Mouse (Mus musculus) thymus, postnatal 0 days (tissue): ENCODE data around the gene Depp1. TPM values are rescaled to one million over a fixed set of nuclear protein-coding genes. Genes with fewer than 3 reads are reported as not detected.
A peak's percentile ranks its signal among the peaks of the same experiment; 100 is the strongest.
"Not testable (repeated sequence)": the region's sequence is repeated elsewhere in the genome, so short reads cannot be mapped to it uniquely, and the experiment has no call there.

Experiments used
- DNase-seq: peaks from one replicate; pipeline ENCODE4 v3.0.0-alpha.2; 2015; ENCODE audit warnings: low spot score
- polyA plus RNA-seq: library from polyadenylated mRNA; unstranded; fragments of >200 nt; fragmentation: Nextera tagmentation; extraction: Ambion mirVana; gene quantifications from 2 replicates; pipeline ENCODE4 v1.2.1, GENCODE M21; 2015

Gene Depp1
- 10.3 and 10.5 TPM in 2 replicates for polyA plus RNA-seq

- DNase-seq, result no peak
Observed at GRCm38 (mm10) chr6:116650406-116650805, at the start of gene Depp1. Gene Depp1, plus strand, starts transcription at chr6:116650609.

GRCm38 (mm10) chr6:116600969-116601368, 49.4 kb upstream of the Depp1 start:
- DNase-seq, result not testable (repeated sequence)

- no peak for DNase-seq
Observed at GRCm38 (mm10) chr6:116607230-116607629, 43.2 kb upstream of the Depp1 start.

- DNase-seq, result no peak
Observed at GRCm38 (mm10) chr6:116615719-116616118, 34.7 kb upstream of the Depp1 start.

- no peak for DNase-seq
Observed at GRCm38 (mm10) chr6:116618073-116618472, 32.3 kb upstream of the Depp1 start.

DNA sequence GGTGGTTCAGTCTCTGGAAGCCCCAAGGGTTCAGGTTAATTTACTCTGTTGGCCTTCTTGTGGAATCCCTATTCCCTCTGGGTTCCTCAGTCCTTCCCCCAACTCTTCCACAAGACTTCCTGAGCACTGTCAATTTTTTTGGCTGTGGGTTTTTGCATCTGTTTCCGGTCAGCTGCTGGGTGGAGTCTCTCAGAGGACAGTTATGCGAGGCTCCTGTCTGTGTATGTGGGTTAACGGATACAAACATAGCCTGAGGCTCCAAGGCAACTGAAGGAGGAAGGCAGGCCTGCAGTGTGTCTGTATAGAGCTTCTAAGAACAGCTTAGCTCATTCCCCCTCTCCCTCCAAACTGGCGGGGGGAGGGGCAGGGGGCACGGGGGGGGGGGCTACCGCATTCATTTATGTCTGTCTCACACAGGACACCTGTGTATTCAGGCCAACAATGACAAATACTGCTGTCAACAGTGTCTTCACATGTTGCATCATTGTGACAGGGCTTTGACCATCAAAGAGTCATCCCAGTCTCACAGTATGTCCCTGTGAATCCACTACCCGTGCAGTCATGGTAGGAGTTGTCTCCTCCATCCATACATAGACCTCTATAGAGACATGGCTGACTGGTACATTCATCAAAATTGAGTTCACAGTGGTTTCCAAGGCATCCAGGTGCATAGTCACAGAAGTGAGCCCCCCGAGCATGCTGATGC, 28.9 kb upstream of the Depp1 start:
- DNase-seq, result peak; percentile 9

DNA sequence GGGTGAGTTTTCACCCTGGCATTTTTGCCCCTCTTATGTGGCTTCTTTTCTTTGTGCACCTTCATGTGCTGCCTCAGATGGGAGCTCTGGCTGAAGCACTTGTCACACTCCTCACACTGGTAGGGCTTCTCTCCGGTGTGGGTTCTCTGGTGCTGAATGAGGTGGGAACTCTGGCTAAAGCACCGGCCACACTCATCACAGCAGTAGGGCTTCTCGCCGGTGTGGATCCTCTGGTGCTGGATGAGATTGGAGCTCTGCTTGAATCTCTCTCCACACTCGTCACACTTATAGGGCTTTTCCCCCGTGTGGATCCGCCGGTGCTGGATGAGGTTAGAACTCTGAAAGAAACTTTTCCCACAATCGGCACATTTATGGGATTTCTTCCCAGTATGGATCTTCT, 24.0 kb upstream of the Depp1 start:
- DNase-seq, result not testable (repeated sequence)

DNA sequence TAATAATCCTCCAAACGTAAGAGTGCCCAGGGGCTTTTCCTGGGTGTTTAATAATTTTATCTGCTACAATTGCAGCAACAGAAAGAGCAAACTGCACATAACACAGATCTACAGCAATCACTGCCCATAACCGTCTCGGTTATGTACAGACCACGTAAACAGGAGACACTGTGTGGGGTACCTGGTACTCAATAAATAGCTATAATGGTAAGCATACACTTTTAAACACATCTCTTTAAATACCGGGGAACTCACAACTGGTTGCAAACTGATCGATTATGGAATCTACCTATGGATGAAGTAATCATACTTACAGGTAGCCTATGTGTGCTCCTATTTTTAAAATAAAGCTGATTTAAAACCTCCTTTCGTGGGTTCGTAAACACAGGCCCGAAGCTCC, 22.3 kb upstream of the Depp1 start:
- DNase-seq, result no peak

GRCm38 (mm10) chr6:116628539-116629171, 21.8 kb upstream of the Depp1 start, which contains the start of gene Zfp422:
Gene Zfp422, minus strand, starts transcription at chr6:116628999.
- peak; percentile 89 for DNase-seq

GRCm38 (mm10) chr6:116629766-116630165, 20.6 kb upstream of the Depp1 start:
- DNase-seq, result no peak

DNA sequence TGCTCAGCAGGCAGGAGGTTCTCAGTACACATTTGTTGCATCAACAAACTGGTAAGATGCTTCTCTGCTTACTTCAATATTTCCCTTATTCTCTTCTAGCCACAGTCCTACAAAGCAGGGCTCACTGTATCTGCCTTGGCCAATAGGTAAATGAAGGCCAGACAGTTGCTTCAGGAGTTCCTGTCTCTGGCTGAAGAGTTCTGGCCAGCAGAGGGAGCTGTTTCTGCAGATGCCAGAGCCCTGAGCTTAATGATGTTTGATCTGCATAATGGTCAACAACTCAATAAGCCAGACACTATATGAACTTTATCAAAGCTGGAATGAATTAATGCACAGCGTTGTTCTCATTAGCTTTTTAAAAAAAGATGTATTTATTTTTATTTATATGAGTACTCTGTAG, 18.3 kb upstream of the Depp1 start:
- DNase-seq, result peak; percentile 65

DNA sequence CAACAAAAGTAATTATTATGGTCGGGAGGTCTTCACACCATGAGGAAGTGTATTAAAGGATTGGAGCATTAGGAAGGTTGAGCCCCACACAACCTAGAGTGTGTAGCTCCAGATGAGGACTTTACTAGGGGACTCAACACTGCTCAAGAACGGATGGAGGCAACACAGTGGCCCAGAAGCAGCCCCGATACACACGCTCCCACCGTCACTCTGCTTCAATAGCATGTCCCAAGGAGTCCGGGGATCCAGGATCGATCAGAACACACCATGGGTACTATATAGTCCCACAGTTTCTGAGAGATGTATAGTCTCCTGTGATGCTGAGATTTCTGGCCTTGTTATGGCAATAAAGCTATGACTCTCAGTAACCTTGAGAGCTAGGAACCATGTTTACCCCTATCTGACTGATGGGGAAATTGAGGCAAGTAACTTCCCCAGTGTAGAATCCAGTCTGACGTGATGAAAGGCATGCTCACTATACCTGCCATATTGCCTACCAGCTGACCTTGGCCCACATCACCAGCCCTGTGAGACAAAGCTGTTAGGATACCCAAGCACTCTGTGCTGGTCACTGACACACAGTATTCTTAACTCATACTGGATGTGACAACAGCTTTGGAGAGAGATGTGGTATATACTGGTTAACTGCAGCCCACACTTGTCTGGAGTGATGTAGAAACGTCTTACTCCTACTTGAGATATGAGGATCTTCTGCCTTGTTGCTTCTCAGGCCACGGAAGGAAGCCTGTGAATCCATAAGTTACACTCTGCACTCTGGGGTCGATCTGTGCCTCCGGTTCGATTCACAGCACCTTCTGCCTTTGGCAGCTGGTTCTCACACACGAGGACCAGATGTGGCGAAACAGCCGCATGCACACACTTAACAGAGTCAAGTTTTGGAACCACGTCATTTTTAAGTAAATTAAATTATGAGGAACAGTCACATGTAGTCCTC, 16.4 kb upstream of the Depp1 start:
- no peak for DNase-seq

DNA sequence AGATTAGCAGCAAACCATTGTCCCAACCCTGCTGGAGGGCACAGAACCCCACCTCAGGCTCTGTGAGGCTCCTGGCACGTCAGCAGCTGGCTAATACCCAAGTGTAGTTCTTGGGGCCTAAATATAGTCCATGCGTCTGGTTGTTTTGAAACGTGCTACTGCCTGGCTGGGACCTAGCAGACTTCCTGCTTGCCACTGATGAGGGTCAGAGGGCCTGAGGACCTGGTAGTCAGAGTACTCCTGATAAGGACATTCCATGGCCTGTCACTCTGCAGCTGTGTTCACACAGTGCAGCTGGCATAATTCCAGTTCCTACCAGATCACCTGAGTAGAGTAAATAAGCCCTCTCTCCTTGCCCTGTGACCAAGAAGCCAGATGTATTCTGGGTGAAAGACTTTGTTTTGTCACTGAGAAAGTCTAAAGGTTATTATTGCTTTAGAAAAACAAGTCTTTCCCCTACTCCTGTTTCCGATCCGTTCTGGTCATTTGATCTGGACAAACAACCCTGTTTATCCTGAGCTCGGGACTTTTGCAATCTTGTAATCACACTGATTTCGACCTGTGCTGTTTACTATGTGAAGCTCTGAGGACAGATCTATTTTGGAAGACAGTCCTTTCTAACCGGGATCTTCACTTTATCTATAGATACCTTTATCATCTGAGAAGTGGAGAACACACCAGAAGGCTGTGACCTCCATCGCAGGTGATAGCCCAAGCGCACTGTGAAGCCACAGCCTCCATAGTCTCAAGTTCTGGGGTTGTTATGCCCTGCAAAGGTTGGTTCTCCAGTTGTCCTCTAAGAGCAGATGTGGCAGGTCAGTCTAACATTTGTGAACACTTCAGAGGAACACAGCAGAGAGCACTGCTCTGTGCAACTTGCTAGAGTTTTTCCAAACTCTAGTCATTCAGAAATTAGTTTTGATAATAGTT, 14.9 kb upstream of the Depp1 start:
- DNase-seq, result no peak

- DNase-seq, result no peak
Observed at GRCm38 (mm10) chr6:116636581-116637235, 13.7 kb upstream of the Depp1 start.

DNA sequence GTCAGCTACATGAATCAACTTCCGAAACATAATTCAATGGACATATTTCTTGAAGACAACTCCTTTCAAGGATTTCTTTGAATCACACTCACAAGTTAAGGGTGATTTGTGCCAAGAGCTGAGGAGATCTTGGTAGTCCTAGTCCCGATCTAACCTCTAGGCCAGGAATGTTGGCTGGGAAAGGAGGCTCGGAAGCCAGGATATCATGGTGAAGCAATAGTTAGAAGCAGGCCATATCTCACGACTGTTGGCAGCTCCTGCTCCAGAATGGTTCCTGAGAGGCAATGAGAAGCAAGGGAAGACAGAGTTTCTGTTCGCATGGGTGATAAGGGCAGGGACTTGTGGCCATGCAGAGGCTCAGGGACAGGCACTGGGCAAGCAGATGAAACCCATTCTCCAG, 12.9 kb upstream of the Depp1 start:
- DNase-seq, result no peak

DNA sequence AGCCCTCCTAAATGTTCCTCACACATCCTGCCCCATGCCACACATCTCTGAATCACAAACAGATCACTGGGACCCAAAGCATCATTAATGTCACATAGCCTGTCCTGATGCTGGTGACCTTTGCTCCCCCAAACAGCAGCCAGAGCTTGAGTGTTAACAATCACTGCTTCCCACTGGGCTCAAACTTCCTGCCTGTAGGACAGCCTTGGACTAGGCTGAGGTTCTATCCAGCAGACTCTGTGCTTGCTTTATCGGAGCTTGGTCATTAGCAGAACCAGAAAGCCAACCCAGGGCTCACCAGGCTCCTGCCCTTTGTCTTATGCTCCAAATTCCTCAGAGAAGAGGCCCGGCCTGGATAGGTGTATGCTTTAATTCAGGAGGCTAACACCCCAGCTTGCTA, 11.5 kb upstream of the Depp1 start:
- DNase-seq, result no peak

DNA sequence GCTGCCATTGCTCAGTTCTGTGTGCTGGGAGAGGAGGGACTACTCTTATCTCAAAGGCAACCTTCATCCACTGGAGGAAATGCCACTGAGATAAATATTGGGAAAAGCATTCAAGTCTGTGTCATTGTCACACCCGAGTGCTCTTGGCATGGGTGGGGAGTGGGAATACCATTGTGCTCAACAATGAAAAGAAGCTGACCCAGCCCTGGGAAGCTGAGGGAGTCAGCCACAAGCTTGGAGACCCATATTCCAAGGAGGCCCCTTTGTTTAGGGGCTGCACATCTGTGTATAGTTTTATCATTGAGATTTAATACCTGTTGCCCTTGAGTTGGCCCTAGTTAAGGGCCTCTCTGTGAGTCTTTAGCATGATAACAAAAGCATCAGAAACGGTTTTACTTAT, 10.7 kb upstream of the Depp1 start:
- DNase-seq, result no peak

DNA sequence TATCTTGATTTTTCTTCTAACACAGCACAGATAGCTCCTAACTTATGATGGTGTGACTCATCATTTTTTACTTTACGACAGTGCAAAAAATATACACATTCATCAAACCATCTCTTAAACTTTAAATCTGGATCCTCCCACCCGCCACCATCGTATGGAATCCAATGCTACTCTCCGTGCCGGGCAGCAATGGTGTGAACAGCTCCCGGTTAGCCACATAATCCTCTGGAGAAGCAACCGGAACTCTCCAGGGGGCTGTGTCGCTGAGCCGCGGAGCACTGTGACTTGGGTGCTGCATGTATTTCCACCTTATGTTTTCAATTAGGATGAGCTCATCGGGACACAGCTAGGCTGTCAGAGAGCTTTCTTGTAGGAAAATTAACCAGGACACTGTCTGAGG, 7.5 kb upstream of the Depp1 start:
- no peak for DNase-seq

GRCm38 (mm10) chr6:116643881-116644280, 6.5 kb upstream of the Depp1 start:
- DNase-seq, result no peak

GRCm38 (mm10) chr6:116644335-116644734, 6.1 kb upstream of the Depp1 start:
- DNase-seq, result no peak
